Mouse (Mus musculus) liver, embryonic 14.5 days (tissue): ENCODE results near the gene Spata21. TPM values are rescaled to one million over a fixed set of nuclear protein-coding genes. Genes with fewer than 3 reads are reported as not detected.
A peak's percentile ranks its signal among the peaks of the same experiment; 100 is the strongest.

Source experiments
- ATAC-seq: fragments of 200-750 bp; cut with Nextera tagmentation; 2 replicates; pipeline ENCODE4 v1.8.0; 2017; ENCODE audit warnings: moderate number of reproducible peaks, mild to moderate bottlenecking, moderate library complexity; ENCODE audit not compliant: insufficient read depth
- DNase-seq, 3 experiments: peaks; one replicate each; pipeline ENCODE4 v3.0.0-alpha.2; 2012 to 2013; ENCODE audit warnings: low read depth in 3 of 3, low spot score in 3 of 3
- H3K27ac ChIP-seq: fragments of 300-500 bp; sonication (generic); 2 replicates; pipeline ENCODE4 v1.5.1; 2014; ENCODE audit warnings: moderate library complexity, mild to moderate bottlenecking, control low read depth, inconsistent platforms
- H3K27me3 ChIP-seq: fragments of 300-500 bp; sonication (generic); 2 replicates; pipeline ENCODE4 v1.6.1; 2014; ENCODE audit warnings: mild to moderate bottlenecking, low read length, moderate library complexity; ENCODE audit not compliant: control insufficient read depth, insufficient read depth
- H3K36me3 ChIP-seq: fragments of 300-500 bp; sonication (generic); replicated peaks from 2 replicates; pipeline ENCODE4 v1.6.1; 2014; ENCODE audit warnings: low read depth; ENCODE audit not compliant: control insufficient read depth, insufficient read depth
- H3K4me1 ChIP-seq, 2 experiments: fragments of 200-500 bp in 1 of 2; fragments of 300-500 bp in 1 of 2; sonication (generic) in 1 of 2; replicated peaks; 2 replicates each; pipeline ENCODE4 v1.6.1; 2012 to 2014; ENCODE audit warnings: antibody characterized with exemption in 1 of 2, inconsistent platforms in 1 of 2, low read length in 1 of 2; ENCODE audit not compliant: control insufficient read depth in 2 of 2, insufficient read depth in 2 of 2
- H3K4me2 ChIP-seq: fragments of 300-500 bp; sonication (generic); 2 replicates; pipeline ENCODE4 v1.6.1; 2014; ENCODE audit warnings: low read depth, mild to moderate bottlenecking, control low read depth, moderate library complexity
- H3K4me3 ChIP-seq, 2 experiments: fragments of 200-500 bp in 1 of 2; fragments of 300-500 bp in 1 of 2; sonication (generic) in 1 of 2; 2 replicates each; pipeline ENCODE4 v1.5.1; 2012 to 2014; ENCODE audit warnings: low read depth in 2 of 2, low read length in 2 of 2, mild to moderate bottlenecking in 2 of 2, control low read depth in 1 of 2, inconsistent platforms in 1 of 2, moderate library complexity in 1 of 2; ENCODE audit not compliant: insufficient read depth in 1 of 2
- H3K9ac ChIP-seq: fragments of 300-500 bp; sonication (generic); replicated peaks from 2 replicates; pipeline ENCODE4 v1.6.1; 2014; ENCODE audit warnings: mild to moderate bottlenecking, control low read depth, moderate library complexity
- H3K9me3 ChIP-seq: fragments of 300-500 bp; sonication (generic); 2 replicates; pipeline ENCODE4 v1.6.1; 2016; ENCODE audit warnings: low read length, mixed read lengths; ENCODE audit not compliant: control insufficient read depth
- CTCF ChIP-seq: IDR thresholded peaks from 2 replicates; pipeline ENCODE4 v1.5.1; 2016; ENCODE audit warnings: antibody characterized with exemption, low read depth, control low read depth
- EP300 ChIP-seq: IDR thresholded peaks from 2 replicates; pipeline ENCODE4 v1.6.1; 2016; ENCODE audit warnings: antibody characterized with exemption, low read depth
- WGBS: fragments of 180-500 bp; shearing (Covaris S2); extraction: QIAGEN DNeasy Blood & Tissue Kit; methylation state at CpG from one replicate; pipeline ENCODE4 v1.1.7; 2014; ENCODE audit not compliant: insufficient replicate concordance; 5-methylcytosine and 5-hydroxymethylcytosine counted together
- polyA plus RNA-seq, 2 experiments: library from polyadenylated mRNA; depleted of rRNA in 1 of 2; stranded (reverse) in 1 of 2; unstranded in 1 of 2; fragments of >200 nt; fragmentation: Nextera tagmentation in 1 of 2; extraction: Ambion mirVana in 1 of 2; gene quantifications; 2 replicates each; pipeline versions ENCODE4 v1.2.1 to v1.2.3; 2012 to 2014

The Spata21 gene
- polyA plus RNA-seq, 2 experiments, result not detected

DNA sequence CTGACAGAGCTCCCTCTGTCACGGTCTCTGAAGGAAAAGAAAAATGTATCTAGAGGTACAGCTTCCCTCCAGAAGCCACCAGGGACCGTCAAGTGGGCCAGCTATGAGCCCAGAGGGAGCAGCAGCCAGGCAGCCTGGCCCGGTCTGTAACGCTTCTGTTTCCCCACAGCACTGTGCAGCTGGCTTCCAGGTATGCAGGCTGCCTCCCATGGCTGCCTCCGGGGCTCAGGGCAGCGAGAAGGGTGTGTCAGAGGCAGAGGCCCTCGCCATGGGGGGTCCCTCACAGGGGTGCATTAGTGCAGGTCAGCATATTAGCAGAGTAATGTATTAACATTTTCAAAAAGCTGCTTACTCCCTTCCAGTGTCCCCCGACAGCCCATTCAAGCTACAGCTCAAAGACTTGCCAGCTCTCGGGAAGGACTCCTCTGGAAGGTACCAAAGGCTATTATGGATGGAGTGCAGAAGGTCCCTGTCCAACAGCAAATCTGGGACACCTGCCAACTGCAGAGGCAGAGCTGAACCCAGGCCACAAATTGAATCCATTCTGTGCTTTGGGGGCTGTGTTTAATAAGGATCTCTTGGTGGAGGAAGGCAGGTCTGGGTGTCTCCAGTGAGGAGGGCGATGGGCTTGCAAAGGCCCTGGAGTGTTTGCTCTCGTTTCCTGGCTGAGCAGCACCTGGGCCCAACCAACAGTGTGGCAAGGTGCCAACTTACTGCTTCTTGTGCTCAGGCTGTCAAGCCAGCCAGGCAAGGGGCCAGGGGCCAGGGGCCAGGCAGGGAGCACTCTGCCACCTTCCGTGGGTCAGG is 21.2 kb upstream of the Spata21 start:
- Histone ChIP-seq H3K4me1 (peaks cover 9 to 18% of the 10 kb centered on the region in 2 experiments), H3K27ac (no peak overlapping the region), H3K4me3 (no peak overlapping the region), H3K9me3 (no peaks in the 10 kb centered on the region), H3K36me3 (peaks cover 55% of the 10 kb centered on the region), H3K9ac (no peak overlapping the region), H3K27me3 (no peaks in the 10 kb centered on the region), H3K4me2 (no peak overlapping the region)
- whole genome bisulfite sequencing, result 86% methylated on average over 12 of the region's 12 CpGs
- no peak for DNase-seq
- TF ChIP-seq EP300 (no peak), CTCF (no peak)
- no peak for ATAC-seq

DNA sequence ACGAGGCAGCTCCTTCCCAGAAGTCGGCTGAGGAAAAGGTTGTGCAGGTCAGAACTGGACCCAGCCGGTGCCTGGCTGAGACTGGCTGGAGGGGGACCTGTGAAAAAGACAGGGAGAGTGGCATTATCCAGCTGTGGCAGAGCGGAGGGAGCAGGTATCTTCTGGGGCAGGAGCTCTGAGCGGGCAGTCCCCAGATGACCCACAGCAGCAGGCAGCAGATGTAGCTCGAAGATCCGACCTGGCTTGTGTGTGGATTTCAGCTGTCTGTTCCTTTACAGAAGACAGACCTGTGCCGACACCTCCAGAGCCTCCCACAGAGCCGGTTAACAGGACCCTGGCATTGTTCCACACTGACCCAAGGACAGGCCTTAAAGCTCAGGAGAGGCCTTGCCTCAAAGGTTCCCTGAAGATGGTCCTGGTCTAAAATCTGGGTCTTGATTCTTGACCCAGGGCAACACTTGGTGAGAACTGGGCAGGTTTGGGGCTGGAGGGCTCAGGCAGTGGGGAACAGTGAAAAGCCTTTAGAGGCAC is 20.6 kb upstream of the Spata21 start:
- no peak for TF ChIP-seq CTCF
- TF ChIP-seq EP300, result no peak
- Histone ChIP-seq H3K36me3 (peaks cover 62% of the 10 kb centered on the region), H3K27me3 (no peaks in the 10 kb centered on the region), H3K9ac (no peak overlapping the region), H3K4me3 (no peak overlapping the region), H3K27ac (no peak overlapping the region), H3K4me2 (no peak overlapping the region), H3K9me3 (no peaks in the 10 kb centered on the region), H3K4me1 (peaks cover 9 to 18% of the 10 kb centered on the region in 2 experiments)
- WGBS, result 80% methylated on average over 9 of the region's 9 CpGs
- ATAC-seq (no peak), DNase-seq (no peak)

DNA sequence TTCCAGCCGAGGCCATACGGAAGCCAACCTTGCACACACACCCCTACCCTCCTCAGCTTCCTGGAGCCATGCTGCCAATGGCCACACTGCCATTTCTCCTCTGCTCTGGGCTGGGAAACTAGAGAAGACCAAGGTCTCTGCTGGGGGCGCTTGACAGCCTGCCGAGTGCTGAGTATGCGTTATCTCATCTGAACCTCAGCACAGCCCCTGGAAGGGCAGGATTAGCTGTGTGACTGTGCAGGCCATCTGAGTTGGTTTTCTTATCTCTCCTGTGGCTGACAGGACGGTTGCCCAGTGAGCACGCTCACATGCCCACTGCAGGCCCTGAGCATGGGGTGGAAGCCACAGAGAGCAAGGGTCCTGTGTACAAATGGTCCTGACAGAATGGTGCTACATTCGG is 19.5 kb upstream of the Spata21 start:
- peak overlapping the region; percentile 25 for H3K4me2 ChIP-seq
- H3K4me3 ChIP-seq, result no peak overlapping the region
- no peak for TF ChIP-seq CTCF
- peak; percentile 87 for TF ChIP-seq EP300

DNA sequence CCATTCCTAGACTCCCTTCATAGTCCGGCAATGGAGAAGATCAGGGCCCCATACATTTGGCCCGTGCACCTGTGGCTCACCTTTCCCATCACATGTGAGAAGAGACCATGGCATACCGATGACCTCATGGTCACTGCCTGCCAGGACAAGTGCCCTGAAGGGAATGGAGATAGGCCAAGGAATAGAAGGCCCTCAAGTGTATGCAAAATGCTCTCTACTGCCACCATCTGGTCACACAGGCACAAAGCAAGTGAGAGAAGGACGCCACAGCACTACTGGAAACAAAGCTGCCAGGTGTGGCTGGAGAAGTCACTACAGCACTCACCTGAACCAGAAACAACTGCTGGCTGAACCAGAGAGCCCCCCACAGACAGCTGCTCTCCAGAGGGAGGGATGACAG is 18.4 kb upstream of the Spata21 start:
- 39% methylated on average over 4 of the region's 4 CpGs for WGBS
- no peak for ATAC-seq
- no peak for TF ChIP-seq EP300
- TF ChIP-seq CTCF, result peak; percentile 98
- H3K4me3 ChIP-seq, result no peak overlapping the region
- peaks cover 20 to 36% of the 10 kb centered on the region in 2 experiments for H3K4me1 ChIP-seq
- no peak overlapping the region for H3K4me2 ChIP-seq
- H3K27ac ChIP-seq, result no peak overlapping the region
- H3K9ac ChIP-seq, result no peak overlapping the region
- no peaks in the 10 kb centered on the region for H3K27me3 ChIP-seq
- peaks cover 75% of the 10 kb centered on the region for H3K36me3 ChIP-seq
- no peaks in the 10 kb centered on the region for H3K9me3 ChIP-seq
- peak in 1 of 3 experiments; percentile 66 for DNase-seq

More for the DNA sequence above, 19.5 kb upstream of the Spata21 start:
- no peaks in the 10 kb centered on the region for H3K9me3 ChIP-seq
- H3K4me1 ChIP-seq, result peaks cover 11 to 27% of the 10 kb centered on the region in 2 experiments
- no peak overlapping the region for H3K9ac ChIP-seq
- 16% methylated on average over 8 of the region's 8 CpGs for WGBS
- H3K27ac ChIP-seq, result peak overlapping the region; percentile 41
- ATAC-seq (peak; percentile 81), DNase-seq (peak in 1 of 3 experiments; percentile 38)
- no peaks in the 10 kb centered on the region for H3K27me3 ChIP-seq
- H3K36me3 ChIP-seq, result peaks cover 73% of the 10 kb centered on the region

DNA sequence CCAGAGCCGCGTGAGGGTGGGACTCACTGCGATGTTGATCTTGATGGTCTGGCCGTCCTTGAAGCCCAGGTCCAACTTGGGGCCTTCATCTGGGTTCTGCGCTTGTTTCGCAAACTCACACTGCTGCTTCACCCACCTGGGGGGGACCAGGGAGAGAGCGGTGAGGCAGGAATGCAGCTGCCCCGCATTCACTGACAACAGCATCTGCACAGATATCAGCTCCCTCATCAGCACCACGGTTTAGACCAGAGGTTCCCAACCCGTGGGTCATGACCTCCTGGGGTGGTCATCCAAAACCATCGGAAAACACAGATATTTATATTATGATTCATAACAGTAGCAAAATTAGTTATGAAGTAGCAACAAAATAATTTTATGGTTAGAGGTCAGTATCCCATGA is 15.6 kb upstream of the Spata21 start:
- peaks cover 56% of the 10 kb centered on the region for H3K36me3 ChIP-seq
- TF ChIP-seq CTCF (no peak), EP300 (no peak)

More for the DNA sequence above, 15.6 kb upstream of the Spata21 start:
- H3K27me3 ChIP-seq, result no peaks in the 10 kb centered on the region
- DNase-seq (no peak), ATAC-seq (no peak)
- H3K4me2 ChIP-seq, result no peak overlapping the region
- H3K27ac ChIP-seq, result no peak overlapping the region
- H3K9ac ChIP-seq, result no peak overlapping the region
- no peaks in the 10 kb centered on the region for H3K9me3 ChIP-seq
- H3K4me1 ChIP-seq, result peaks cover 38 to 54% of the 10 kb centered on the region in 2 experiments
- WGBS, result 80% methylated on average over 11 of the region's 11 CpGs
- H3K4me3 ChIP-seq, result no peak overlapping the region
